Mouse (Mus musculus) neural tube, embryonic 12.5 days (tissue): Measurements from ENCODE around the gene Nrf1. TPM values are rescaled to one million over a fixed set of nuclear protein-coding genes. Genes with fewer than 3 reads are reported as not detected.
A peak's percentile ranks its signal among the peaks of the same experiment; 100 is the strongest.

ENCODE experiments used
- ATAC-seq: fragments of 200-750 bp; cut with Nextera tagmentation; 2 replicates; pipeline ENCODE4 v1.8.0; 2017; ENCODE audit warnings: low read depth, mild to moderate bottlenecking, moderate TSS enrichment, moderate library complexity; ENCODE audit not compliant: low FRiP score
- H3K27ac ChIP-seq: fragments of 300-500 bp; sonication (generic); 2 replicates; pipeline ENCODE4 v1.5.1; 2016
- H3K27me3 ChIP-seq: fragments of 300-500 bp; sonication (generic); replicated peaks from 2 replicates; pipeline ENCODE4 v1.6.1; 2016; ENCODE audit warnings: mild to moderate bottlenecking
- H3K36me3 ChIP-seq: fragments of 300-500 bp; sonication (generic); 2 replicates; pipeline ENCODE4 v1.6.1; 2016; ENCODE audit warnings: mild to moderate bottlenecking
- H3K4me1 ChIP-seq: fragments of 300-500 bp; sonication (generic); 2 replicates; pipeline ENCODE4 v1.6.1; 2016
- H3K4me2 ChIP-seq: fragments of 300-500 bp; sonication (generic); replicated peaks from 2 replicates; pipeline ENCODE4 v1.6.1; 2016; ENCODE audit warnings: mild to moderate bottlenecking
- H3K4me3 ChIP-seq: fragments of 300-500 bp; sonication (generic); 2 replicates; pipeline ENCODE4 v1.5.1; 2016
- H3K9ac ChIP-seq: fragments of 300-500 bp; sonication (generic); 2 replicates; pipeline ENCODE4 v1.6.1; 2016; ENCODE audit warnings: mild to moderate bottlenecking
- H3K9me3 ChIP-seq: fragments of 300-500 bp; sonication (generic); 2 replicates; pipeline ENCODE4 v1.6.1; 2016; ENCODE audit warnings: mild to moderate bottlenecking
- WGBS: fragments of 180-500 bp; shearing (Covaris S2); methylation state at CpG from one replicate; pipeline ENCODE4 v1.1.7; 2016; 5-methylcytosine and 5-hydroxymethylcytosine counted together
- polyA plus RNA-seq: library from polyadenylated mRNA; unstranded; fragments of >200 nt; fragmentation: Nextera tagmentation; extraction: Ambion mirVana; gene quantifications from 2 replicates; pipeline ENCODE4 v1.2.1, GENCODE M21; 2016

The Nrf1 gene
- polyA plus RNA-seq, 1 experiment from 2014 or later: 60.2 TPM

- no peak overlapping the region for H3K27ac ChIP-seq
Measured at GRCm38 (mm10) chr6:30153076-30153475, 105.3 kb downstream of the Nrf1 start.

DNA sequence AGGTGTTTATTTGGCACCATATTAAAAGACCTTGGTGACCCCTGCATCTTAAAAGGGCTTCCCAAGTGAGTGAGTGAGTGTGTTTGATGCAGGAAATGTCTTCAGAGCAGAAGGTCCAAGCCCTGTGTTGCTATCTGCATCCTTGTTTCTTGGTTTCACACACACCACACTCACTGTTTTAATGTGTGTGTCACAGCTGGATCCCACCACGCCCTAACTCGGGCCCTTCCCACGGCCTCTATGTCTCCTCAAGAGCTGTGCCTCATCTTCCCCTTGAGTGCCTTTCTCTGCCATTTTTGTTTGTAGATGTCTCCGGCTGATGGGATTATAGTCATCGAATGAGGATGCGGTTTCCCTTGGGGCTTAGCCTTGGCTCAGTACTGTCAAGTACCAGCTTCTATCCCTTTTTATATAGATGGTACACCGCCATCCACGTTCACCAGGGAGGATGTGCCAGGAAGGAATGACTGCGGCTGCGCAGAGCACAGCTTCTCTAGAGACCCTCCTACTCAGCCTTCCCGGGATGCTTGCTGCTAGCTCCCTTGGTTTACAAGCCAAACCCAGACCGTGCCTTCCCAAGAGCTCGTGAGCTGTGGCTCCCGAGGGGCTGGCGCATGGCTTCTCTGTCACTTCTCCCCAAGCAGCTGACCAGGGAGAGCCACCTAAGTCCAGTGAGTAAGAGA lies 106.1 kb downstream of the Nrf1 start:
- 91% methylated on average over 15 of the region's 15 CpGs for WGBS
- H3K36me3 ChIP-seq: peaks cover 20% of the 10 kb centered on the region
- H3K4me1 ChIP-seq: peaks cover 13% of the 10 kb centered on the region
- H3K27ac ChIP-seq: no peak overlapping the region
- H3K27me3 ChIP-seq: no peaks in the 10 kb centered on the region
- no peak for ATAC-seq
- H3K9me3 ChIP-seq: no peaks in the 10 kb centered on the region
- no peak overlapping the region for H3K4me2 ChIP-seq
- no peak overlapping the region for H3K9ac ChIP-seq
- H3K4me3 ChIP-seq: no peak overlapping the region

More at GRCm38 (mm10) chr6:30153076-30153475, 105.3 kb downstream of the Nrf1 start:
- H3K4me2 ChIP-seq: no peak overlapping the region
- no peak for ATAC-seq
- no peak overlapping the region for H3K4me3 ChIP-seq
- no peaks in the 10 kb centered on the region for H3K9me3 ChIP-seq
- H3K9ac ChIP-seq: no peak overlapping the region
- H3K4me1 ChIP-seq: peaks cover 13% of the 10 kb centered on the region
- H3K27me3 ChIP-seq: no peaks in the 10 kb centered on the region
- WGBS: 40% methylated on average over 3 of the region's 3 CpGs
- H3K36me3 ChIP-seq: peaks cover 26% of the 10 kb centered on the region

DNA sequence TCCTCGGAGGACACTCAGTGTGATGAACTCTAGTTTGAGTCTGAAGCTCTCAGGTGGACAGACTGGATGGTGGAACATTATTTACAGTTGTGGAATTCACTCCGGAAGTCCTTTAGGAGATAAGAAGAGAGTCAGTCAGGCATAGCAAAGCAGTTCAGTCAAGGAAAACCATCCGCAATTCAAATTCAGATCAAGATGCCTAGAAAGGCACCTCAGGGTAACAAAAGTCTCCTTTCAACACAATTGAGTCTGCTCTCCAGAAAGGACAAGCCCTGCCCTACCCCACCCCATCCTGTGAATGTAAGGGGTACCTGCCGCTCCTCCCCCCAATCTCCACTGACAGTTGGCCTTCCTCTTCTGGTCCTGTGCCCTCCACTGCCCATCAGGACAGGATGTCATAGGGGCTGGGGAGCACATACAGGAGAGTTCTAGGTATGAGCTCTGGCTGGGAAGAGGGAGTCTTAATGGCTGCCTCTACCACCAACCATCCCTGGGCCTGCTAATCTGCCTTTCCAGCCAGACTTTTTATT lies 111.8 kb downstream of the Nrf1 start:
- Histone ChIP-seq H3K4me3 (no peak overlapping the region), H3K9ac (no peak overlapping the region), H3K4me2 (no peak overlapping the region), H3K27ac (no peak overlapping the region), H3K27me3 (no peaks in the 10 kb centered on the region; the same call in 1 of the 2 replicates), H3K4me1 (no peaks in the 10 kb centered on the region), H3K9me3 (no peaks in the 10 kb centered on the region), H3K36me3 (no peaks in the 10 kb centered on the region)
- ATAC-seq: no peak
- 58% methylated on average over 4 of the region's 4 CpGs for WGBS

GRCm38 (mm10) chr6:30160408-30160807 lies 112.6 kb downstream of the Nrf1 start:
- ATAC-seq: no peak
- H3K4me1 ChIP-seq: no peaks in the 10 kb centered on the region
- no peaks in the 10 kb centered on the region for H3K36me3 ChIP-seq
- H3K4me2 ChIP-seq: no peak overlapping the region
- H3K27me3 ChIP-seq: no peaks in the 10 kb centered on the region; the same call in 1 of the 2 replicates
- 80% methylated on average over 4 of the region's 4 CpGs for WGBS
- H3K4me3 ChIP-seq: no peak overlapping the region
- H3K9me3 ChIP-seq: no peaks in the 10 kb centered on the region
- H3K9ac ChIP-seq: no peak overlapping the region
- no peak overlapping the region for H3K27ac ChIP-seq

DNA sequence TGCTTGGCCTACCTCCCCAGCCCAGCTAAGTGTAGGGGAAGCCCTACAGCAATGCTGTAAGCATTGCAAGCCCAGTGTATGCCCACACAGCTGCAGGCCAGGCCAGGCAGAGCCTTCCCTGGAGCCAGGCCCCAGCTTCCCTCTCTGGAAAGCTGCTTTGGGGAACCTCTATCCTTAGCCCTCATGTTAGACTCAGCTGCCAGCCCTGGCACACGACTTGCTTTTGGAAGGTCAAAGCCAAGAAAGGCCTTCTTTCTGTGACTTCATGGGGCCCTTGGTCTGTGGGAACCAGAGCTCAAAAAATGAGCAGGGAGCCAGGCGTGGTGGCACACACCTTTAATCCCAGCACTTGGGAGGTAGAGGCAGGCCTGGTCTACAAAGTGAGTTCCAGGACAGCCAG lies 113.8 kb downstream of the Nrf1 start:
- no peaks in the 10 kb centered on the region; the same call in 1 of the 2 replicates for H3K27me3 ChIP-seq
- no peak for ATAC-seq
- H3K4me1 ChIP-seq: no peaks in the 10 kb centered on the region
- WGBS: 75% methylated on average over 2 of the region's 2 CpGs
- H3K4me2 ChIP-seq: no peak overlapping the region
- H3K9ac ChIP-seq: no peak overlapping the region
- H3K9me3 ChIP-seq: no peaks in the 10 kb centered on the region
- H3K36me3 ChIP-seq: no peaks in the 10 kb centered on the region
- no peak overlapping the region for H3K4me3 ChIP-seq
- H3K27ac ChIP-seq: no peak overlapping the region

DNA sequence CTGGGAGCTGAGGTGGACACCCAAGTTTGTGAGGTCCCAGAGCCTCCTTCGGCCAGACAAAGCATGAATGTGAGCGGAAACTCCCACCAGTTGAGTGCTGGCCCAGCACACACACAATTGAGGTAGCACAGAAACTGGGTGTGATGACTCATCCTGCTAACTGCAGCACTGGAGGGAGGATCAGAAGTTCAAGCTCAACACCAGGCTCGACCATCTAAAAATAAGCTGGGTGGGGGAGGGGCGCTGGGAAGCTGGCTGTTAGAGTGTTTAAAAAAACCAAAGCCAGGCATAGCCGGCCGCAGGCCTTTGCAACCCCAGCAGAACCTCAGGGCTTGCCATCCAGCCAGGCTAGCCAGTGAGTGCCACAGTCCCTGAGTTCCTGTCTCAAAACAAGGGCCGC lies 114.3 kb downstream of the Nrf1 start:
- ATAC-seq: no peak
- H3K27me3 ChIP-seq: no peaks in the 10 kb centered on the region; the same call in 1 of the 2 replicates
- H3K36me3 ChIP-seq: no peaks in the 10 kb centered on the region
- no peak overlapping the region for H3K9ac ChIP-seq
- no peak overlapping the region for H3K4me3 ChIP-seq
- no peak overlapping the region for H3K4me2 ChIP-seq
- H3K4me1 ChIP-seq: peaks cover 4% of the 10 kb centered on the region
- no peaks in the 10 kb centered on the region for H3K9me3 ChIP-seq
- WGBS: 49% methylated on average over 7 of the region's 7 CpGs
- no peak overlapping the region for H3K27ac ChIP-seq

DNA sequence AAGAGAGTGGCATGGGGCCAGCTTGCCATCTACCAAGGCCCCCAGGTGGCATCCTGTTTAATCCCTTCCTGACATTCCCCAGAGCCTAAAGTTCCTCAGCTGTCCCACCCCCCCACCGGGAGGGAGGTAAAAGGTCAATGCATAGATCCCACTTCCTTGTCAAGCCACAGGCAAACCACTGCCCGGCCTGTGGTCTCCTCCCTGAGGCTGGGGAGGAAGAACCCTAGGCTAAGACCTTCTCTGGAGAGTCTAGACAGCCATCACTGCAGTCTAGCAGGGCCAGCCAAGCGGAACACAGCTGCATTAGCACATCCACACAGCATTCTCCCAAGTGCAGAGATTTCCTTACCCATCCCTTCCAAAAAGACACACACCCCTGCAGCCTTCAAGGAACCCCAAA lies 118.6 kb downstream of the Nrf1 start:
- no peaks in the 10 kb centered on the region for H3K36me3 ChIP-seq
- no peak for ATAC-seq
- no peak overlapping the region for H3K4me2 ChIP-seq
- H3K9ac ChIP-seq: no peak overlapping the region
- 65% methylated on average over 3 of the region's 3 CpGs for WGBS
- peaks cover 13% of the 10 kb centered on the region for H3K4me1 ChIP-seq
- H3K27me3 ChIP-seq: peaks cover 36% of the 10 kb centered on the region
- no peak overlapping the region for H3K27ac ChIP-seq
- H3K9me3 ChIP-seq: no peaks in the 10 kb centered on the region
- H3K4me3 ChIP-seq: no peak overlapping the region

DNA sequence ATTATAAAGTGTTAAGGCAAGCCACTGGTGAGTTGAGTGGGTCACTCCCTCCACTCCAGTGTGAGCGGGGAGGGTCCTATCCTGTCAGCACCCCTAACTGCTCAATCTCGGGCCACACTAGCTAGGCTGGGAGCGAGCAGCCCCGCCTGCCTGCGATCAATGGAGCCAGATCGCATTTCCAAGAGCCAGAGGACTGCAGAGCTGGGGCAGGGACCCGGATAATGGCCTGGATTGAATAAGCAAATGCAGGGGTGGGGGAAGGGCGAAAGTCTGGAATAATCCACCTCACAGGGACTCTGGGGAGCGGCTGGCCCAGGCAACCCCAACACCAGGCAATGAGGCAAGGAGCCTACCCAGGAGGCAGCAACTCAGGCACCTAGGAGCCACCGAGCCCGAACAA lies 119.4 kb downstream of the Nrf1 start:
- Histone ChIP-seq H3K4me3 (no peak overlapping the region), H3K9me3 (no peaks in the 10 kb centered on the region), H3K4me2 (peak overlapping the region; percentile 24; the same call in 1 of the 2 replicates), H3K27me3 (peaks cover 44% of the 10 kb centered on the region), H3K27ac (no peak overlapping the region), H3K9ac (no peak overlapping the region), H3K4me1 (peaks cover 13% of the 10 kb centered on the region), H3K36me3 (no peaks in the 10 kb centered on the region)
- 17% methylated on average over 11 of the region's 11 CpGs for WGBS
- no peak for ATAC-seq

DNA sequence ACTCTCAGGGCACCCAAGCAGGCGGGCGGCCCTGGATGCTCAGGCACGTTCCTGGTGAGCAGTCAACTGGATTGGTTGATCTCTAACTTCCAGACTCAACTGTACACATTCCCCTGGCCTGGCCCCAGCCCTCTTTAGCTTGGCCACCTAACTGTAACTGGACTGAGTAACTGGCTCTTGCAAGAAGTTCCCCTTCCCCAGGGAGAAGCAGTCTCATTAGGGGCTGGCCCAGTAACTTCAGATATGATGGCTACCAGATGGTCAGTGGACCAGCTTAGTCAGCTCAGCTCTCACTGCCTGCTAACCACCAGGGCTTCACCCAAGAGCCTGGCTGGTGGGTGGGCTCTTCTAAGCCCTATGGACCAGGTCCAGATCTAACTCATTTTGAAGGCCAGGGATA lies 120.5 kb downstream of the Nrf1 start:
- WGBS: 89% methylated on average over 3 of the region's 3 CpGs
- peaks cover 55% of the 10 kb centered on the region for H3K27me3 ChIP-seq

GRCm38 (mm10) chr6:30169148-30169547 lies 121.4 kb downstream of the Nrf1 start:
- Histone ChIP-seq H3K9ac (no peak overlapping the region), H3K9me3 (no peaks in the 10 kb centered on the region), H3K4me3 (no peak overlapping the region), H3K4me2 (peak overlapping the region; percentile 32), H3K36me3 (no peaks in the 10 kb centered on the region), H3K27ac (no peak overlapping the region), H3K4me1 (peaks cover 27% of the 10 kb centered on the region), H3K27me3 (peaks cover 64% of the 10 kb centered on the region)
- no peak for ATAC-seq
- 57% methylated on average over 12 of the region's 12 CpGs for WGBS

More for the DNA sequence above, 120.5 kb downstream of the Nrf1 start:
- Histone ChIP-seq H3K4me1 (peaks cover 18% of the 10 kb centered on the region), H3K27ac (no peak overlapping the region), H3K9me3 (no peaks in the 10 kb centered on the region), H3K4me3 (no peak overlapping the region), H3K9ac (no peak overlapping the region), H3K4me2 (no peak overlapping the region; the same call in 1 of the 2 replicates), H3K36me3 (no peaks in the 10 kb centered on the region)
- no peak for ATAC-seq

- H3K9ac ChIP-seq: no peak overlapping the region; the same call in 1 of the 2 replicates
- peak overlapping the region; percentile 19 for H3K4me3 ChIP-seq
- no peaks in the 10 kb centered on the region for H3K9me3 ChIP-seq
- ATAC-seq: no peak
- WGBS: 13% methylated on average over 8 of the region's 8 CpGs
- no peaks in the 10 kb centered on the region for H3K36me3 ChIP-seq
- H3K4me1 ChIP-seq: peaks cover 43% of the 10 kb centered on the region
- no peak overlapping the region for H3K27ac ChIP-seq
- peak overlapping the region; percentile 32 for H3K4me2 ChIP-seq
- H3K27me3 ChIP-seq: peaks cover 85% of the 10 kb centered on the region
Measured at GRCm38 (mm10) chr6:30171226-30171625, 123.4 kb downstream of the Nrf1 start.

GRCm38 (mm10) chr6:30171967-30172366 lies 124.2 kb downstream of the Nrf1 start:
- WGBS: 22% methylated on average over 10 of the region's 10 CpGs
- Histone ChIP-seq H3K9me3 (no peaks in the 10 kb centered on the region), H3K27me3 (peaks cover 91% of the 10 kb centered on the region), H3K4me2 (peak overlapping the region; percentile 32), H3K36me3 (no peaks in the 10 kb centered on the region), H3K4me1 (peaks cover 41% of the 10 kb centered on the region), H3K27ac (no peak overlapping the region), H3K9ac (0 out of 2 replicates have a peak overlapping the region, but pooled peaks have one; percentile 45), H3K4me3 (peak overlapping the region; percentile 19; the same call in 1 of the 2 replicates)
- no peak for ATAC-seq
